Mouse (Mus musculus) cortical plate, adult 2 months (tissue): ENCODE measurements around the gene Prepl.

ENCODE experiments used
- CTCF ChIP-seq: fragments of 200-500 bp; IDR thresholded peaks from 2 replicates; pipeline ENCODE4 v1.5.1; 2011; ENCODE audit warnings: mild to moderate bottlenecking, control low read depth, low read length; ENCODE audit not compliant: insufficient read depth; ENCODE audit errors: extremely low read depth
- POLR2A ChIP-seq: fragments of 200-500 bp; IDR thresholded peaks from 2 replicates; pipeline ENCODE4 v1.6.1; 2011; ENCODE audit warnings: mild to moderate bottlenecking, low read length, control low read depth; ENCODE audit not compliant: insufficient read depth; ENCODE audit errors: extremely low read depth

DNA sequence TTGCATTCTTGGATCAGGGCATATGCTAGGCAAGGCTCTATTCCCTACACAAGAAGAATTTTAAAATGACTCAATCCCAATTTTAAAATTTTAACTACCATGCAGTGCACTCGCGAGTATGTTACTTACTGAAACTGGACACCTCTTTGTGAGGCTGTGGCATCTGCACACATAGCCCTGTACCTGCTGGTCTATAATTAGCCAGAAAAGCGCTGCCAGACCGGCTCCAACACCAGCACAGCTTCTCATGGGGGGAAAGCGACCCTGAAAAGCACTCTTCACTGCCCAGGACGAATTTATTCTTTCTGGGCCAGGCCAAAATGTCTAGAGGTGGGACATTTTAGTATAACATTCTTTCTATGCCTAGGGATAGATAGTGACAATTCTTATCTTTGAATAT lies 19.4 kb downstream of the Prepl start:
- no peak for TF ChIP-seq CTCF
- no peak for TF ChIP-seq POLR2A
